Mouse (Mus musculus) lung, embryonic 15.5 days (tissue): ENCODE measurements at regions not wholly inside any gene's neighbourhood (a gene's known extent, or its start where the extent isn't known, plus 50 kb on each side); places are given as distances from the start of the nearest gene placed in this dataset.

Experiments used
- ATAC-seq: fragments of 200-750 bp; cut with Nextera tagmentation; 2 replicates; pipeline ENCODE4 v1.8.0; 2017; ENCODE audit warnings: moderate number of reproducible peaks, borderline replicate concordance; ENCODE audit not compliant: low FRiP score, low TSS enrichment; ENCODE audit errors: extremely low read depth
- H3K27ac ChIP-seq: fragments of 300-500 bp; sonication (generic); 2 replicates; pipeline ENCODE4 v1.5.1; 2015; ENCODE audit warnings: moderate library complexity, mild to moderate bottlenecking, inconsistent platforms
- H3K27me3 ChIP-seq: fragments of 300-500 bp; sonication (generic); 2 replicates; pipeline ENCODE4 v1.6.1; 2015; ENCODE audit warnings: inconsistent platforms
- H3K36me3 ChIP-seq: fragments of 300-500 bp; sonication (generic); 2 replicates; pipeline ENCODE4 v1.6.1; 2015; ENCODE audit warnings: inconsistent platforms
- H3K4me1 ChIP-seq: fragments of 300-500 bp; sonication (generic); 2 replicates; pipeline ENCODE4 v1.6.1; 2015; ENCODE audit warnings: inconsistent platforms
- H3K4me2 ChIP-seq: fragments of 300-500 bp; sonication (generic); 2 replicates; pipeline ENCODE4 v1.6.1; 2015; ENCODE audit warnings: inconsistent platforms, mild to moderate bottlenecking, moderate library complexity
- H3K4me3 ChIP-seq: fragments of 300-500 bp; sonication (generic); 2 replicates; pipeline ENCODE4 v1.5.1; 2015; ENCODE audit warnings: mild to moderate bottlenecking, inconsistent platforms
- H3K9ac ChIP-seq: fragments of 300-500 bp; sonication (generic); 2 replicates; pipeline ENCODE4 v1.6.1; 2015; ENCODE audit warnings: inconsistent platforms
- H3K9me3 ChIP-seq: fragments of 300-500 bp; sonication (generic); 2 replicates; pipeline ENCODE4 v1.6.1; 2016; ENCODE audit warnings: inconsistent platforms
- WGBS: fragments of 180-500 bp; shearing (Covaris S2); methylation state at CpG from one replicate; pipeline ENCODE4 v1.1.7; 2015; 5-methylcytosine and 5-hydroxymethylcytosine counted together

GRCm38 (mm10) chr13:116619105-116619504, 309.6 kb upstream of the Isl1 start:
- ATAC-seq, result no peak
- no peak overlapping the region for H3K4me3 ChIP-seq
- 77% methylated on average over 5 of the region's 5 CpGs for WGBS

GRCm38 (mm10) chr13:116596346-116596745, 286.9 kb upstream of the Isl1 start:
- Histone ChIP-seq H3K4me2 (no peak overlapping the region), H3K4me1 (no peaks in the 10 kb centered on the region), H3K27ac (no peak overlapping the region), H3K4me3 (no peak overlapping the region), H3K36me3 (no peaks in the 10 kb centered on the region), H3K9ac (no peak overlapping the region), H3K9me3 (no peaks in the 10 kb centered on the region), H3K27me3 (no peaks in the 10 kb centered on the region)
- WGBS, result 91% methylated on average over 4 of the region's 4 CpGs
- ATAC-seq, result no peak

More at GRCm38 (mm10) chr13:116619105-116619504, 309.6 kb upstream of the Isl1 start:
- no peak overlapping the region for H3K4me2 ChIP-seq
- no peaks in the 10 kb centered on the region for H3K36me3 ChIP-seq
- H3K27me3 ChIP-seq, result no peaks in the 10 kb centered on the region
- H3K9me3 ChIP-seq, result no peaks in the 10 kb centered on the region
- no peak overlapping the region for H3K27ac ChIP-seq
- H3K4me1 ChIP-seq, result no peaks in the 10 kb centered on the region
- H3K9ac ChIP-seq, result no peak overlapping the region

GRCm38 (mm10) chr13:116595512-116595911, 286.0 kb upstream of the Isl1 start:
- H3K27me3 ChIP-seq, result no peaks in the 10 kb centered on the region
- no peaks in the 10 kb centered on the region for H3K4me1 ChIP-seq
- H3K36me3 ChIP-seq, result no peaks in the 10 kb centered on the region
- no peak overlapping the region for H3K9ac ChIP-seq
- no peak overlapping the region for H3K4me2 ChIP-seq
- no peak for ATAC-seq
- H3K4me3 ChIP-seq, result no peak overlapping the region
- no peaks in the 10 kb centered on the region for H3K9me3 ChIP-seq
- 90% methylated on average over 2 of the region's 2 CpGs for WGBS
- no peak overlapping the region for H3K27ac ChIP-seq

- Histone ChIP-seq H3K4me3 (no peak overlapping the region), H3K27ac (no peak overlapping the region), H3K27me3 (no peaks in the 10 kb centered on the region), H3K36me3 (no peaks in the 10 kb centered on the region), H3K4me1 (no peaks in the 10 kb centered on the region), H3K4me2 (no peak overlapping the region), H3K9me3 (no peaks in the 10 kb centered on the region), H3K9ac (no peak overlapping the region)
- ATAC-seq, result no peak
These were observed 266.5 kb upstream of the Isl1 start for GRCm38 (mm10) chr13:116575958-116576335.

GRCm38 (mm10) chr13:116575274-116575957, 265.9 kb upstream of the Isl1 start:
- Histone ChIP-seq H3K9me3 (no peaks in the 10 kb centered on the region), H3K27me3 (no peaks in the 10 kb centered on the region), H3K9ac (no peak overlapping the region), H3K4me1 (no peaks in the 10 kb centered on the region), H3K4me2 (no peak overlapping the region), H3K27ac (no peak overlapping the region), H3K4me3 (no peak overlapping the region), H3K36me3 (no peaks in the 10 kb centered on the region)
- WGBS, result 79% methylated on average over 11 of the region's 11 CpGs
- ATAC-seq, result no peak

GRCm38 (mm10) chr13:116555053-116555452, 245.6 kb upstream of the Isl1 start:
- WGBS, result 41% methylated on average over 4 of the region's 4 CpGs
- H3K27ac ChIP-seq, result no peak overlapping the region

GRCm38 (mm10) chr13:116535211-116535610, 225.7 kb upstream of the Isl1 start:
- 66% methylated on average over 3 of the region's 3 CpGs for WGBS

More at GRCm38 (mm10) chr13:116555053-116555452, 245.6 kb upstream of the Isl1 start:
- Histone ChIP-seq H3K4me2 (no peak overlapping the region), H3K27me3 (no peaks in the 10 kb centered on the region), H3K36me3 (no peaks in the 10 kb centered on the region), H3K4me1 (no peaks in the 10 kb centered on the region), H3K4me3 (no peak overlapping the region), H3K9me3 (no peaks in the 10 kb centered on the region), H3K9ac (no peak overlapping the region)
- no peak for ATAC-seq

GRCm38 (mm10) chr13:116533163-116533562, 223.7 kb upstream of the Isl1 start:
- Histone ChIP-seq H3K36me3 (no peaks in the 10 kb centered on the region), H3K9ac (no peak overlapping the region), H3K4me1 (no peaks in the 10 kb centered on the region), H3K27me3 (no peaks in the 10 kb centered on the region), H3K4me2 (no peak overlapping the region), H3K4me3 (no peak overlapping the region), H3K27ac (no peak overlapping the region), H3K9me3 (no peaks in the 10 kb centered on the region)
- no peak for ATAC-seq
- 80% methylated on average over 3 of the region's 3 CpGs for WGBS

More at GRCm38 (mm10) chr13:116535211-116535610, 225.7 kb upstream of the Isl1 start:
- Histone ChIP-seq H3K4me1 (no peaks in the 10 kb centered on the region), H3K9ac (no peak overlapping the region), H3K4me2 (no peak overlapping the region), H3K9me3 (no peaks in the 10 kb centered on the region), H3K27me3 (no peaks in the 10 kb centered on the region), H3K4me3 (no peak overlapping the region), H3K36me3 (no peaks in the 10 kb centered on the region), H3K27ac (no peak overlapping the region)
- no peak for ATAC-seq

GRCm38 (mm10) chr13:116528289-116528688, 218.8 kb upstream of the Isl1 start:
- Histone ChIP-seq H3K27ac (no peak overlapping the region), H3K9ac (no peak overlapping the region), H3K36me3 (no peaks in the 10 kb centered on the region), H3K4me2 (no peak overlapping the region), H3K27me3 (no peaks in the 10 kb centered on the region), H3K4me1 (no peaks in the 10 kb centered on the region), H3K4me3 (no peak overlapping the region), H3K9me3 (no peaks in the 10 kb centered on the region)
- ATAC-seq, result no peak
- 41% methylated on average over 1 of the region's 1 CpGs for WGBS

- Histone ChIP-seq H3K4me1 (no peaks in the 10 kb centered on the region), H3K36me3 (no peaks in the 10 kb centered on the region), H3K27ac (no peak overlapping the region), H3K27me3 (no peaks in the 10 kb centered on the region), H3K4me2 (no peak overlapping the region), H3K9me3 (no peaks in the 10 kb centered on the region), H3K9ac (no peak overlapping the region), H3K4me3 (no peak overlapping the region)
- no peak for ATAC-seq
- WGBS, result 54% methylated on average over 7 of the region's 7 CpGs
These were observed 217.5 kb upstream of the Isl1 start for GRCm38 (mm10) chr13:116527037-116527436.

GRCm38 (mm10) chr13:116523713-116524303, 214.3 kb upstream of the Isl1 start:
- H3K27me3 ChIP-seq, result no peaks in the 10 kb centered on the region
- H3K36me3 ChIP-seq, result no peaks in the 10 kb centered on the region
- H3K9me3 ChIP-seq, result no peaks in the 10 kb centered on the region
- no peak overlapping the region for H3K9ac ChIP-seq
- H3K27ac ChIP-seq, result no peak overlapping the region
- H3K4me1 ChIP-seq, result no peaks in the 10 kb centered on the region
- H3K4me2 ChIP-seq, result no peak overlapping the region
- H3K4me3 ChIP-seq, result no peak overlapping the region
- 5% methylated on average over 6 of the region's 8 CpGs for WGBS
- no peak for ATAC-seq

- ATAC-seq, result no peak
- H3K9ac ChIP-seq, result no peak overlapping the region
- H3K4me3 ChIP-seq, result no peak overlapping the region
- no peak overlapping the region for H3K27ac ChIP-seq
- no peaks in the 10 kb centered on the region for H3K27me3 ChIP-seq
- 27% methylated on average over 13 of the region's 13 CpGs for WGBS
- H3K36me3 ChIP-seq, result no peaks in the 10 kb centered on the region
- no peaks in the 10 kb centered on the region for H3K9me3 ChIP-seq
- H3K4me1 ChIP-seq, result no peaks in the 10 kb centered on the region
- H3K4me2 ChIP-seq, result no peak overlapping the region
These were observed 205.3 kb upstream of the Isl1 start for GRCm38 (mm10) chr13:116514640-116515311.
